Mouse (Mus musculus) layer of hippocampus, adult 9-10 months (tissue): ENCODE results near the gene Map2k2.
A peak's percentile ranks its signal among the peaks of the same experiment; 100 is the strongest.
"Not testable (repeated sequence)": the region's sequence is repeated elsewhere in the genome, so short reads cannot be mapped to it uniquely, and the experiment has no call there.

ENCODE experiments used
- DNase-seq: peaks from one replicate; pipeline ENCODE4 v3.0.0; 2022; ENCODE audit warnings: low spot score

Map2k2 gene

DNA sequence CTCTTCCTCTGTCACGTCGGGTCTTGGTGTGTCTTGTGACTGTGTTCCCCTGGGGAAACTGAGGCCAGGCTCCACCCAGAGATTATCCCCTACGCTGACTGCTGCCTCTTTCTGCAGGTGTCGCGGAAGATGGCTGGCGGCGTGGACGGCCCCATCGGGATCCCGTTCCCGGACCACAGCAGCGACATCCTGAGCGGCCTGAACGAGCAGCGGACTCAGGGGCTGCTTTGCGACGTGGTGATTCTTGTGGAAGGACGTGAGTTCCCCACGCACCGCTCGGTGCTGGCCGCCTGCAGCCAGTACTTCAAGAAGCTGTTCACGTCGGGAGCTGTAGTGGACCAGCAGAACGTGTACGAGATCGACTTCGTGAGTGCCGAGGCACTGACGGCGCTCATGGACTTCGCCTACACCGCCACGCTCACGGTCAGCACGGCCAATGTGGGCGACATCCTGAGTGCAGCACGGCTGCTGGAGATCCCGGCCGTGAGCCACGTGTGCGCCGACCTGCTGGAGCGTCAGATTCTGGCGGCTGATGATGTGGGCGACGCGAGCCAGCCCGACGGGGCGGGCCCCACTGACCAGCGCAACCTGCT is 38.2 kb downstream of the Map2k2 start:
- DNase-seq, result no peak

DNA sequence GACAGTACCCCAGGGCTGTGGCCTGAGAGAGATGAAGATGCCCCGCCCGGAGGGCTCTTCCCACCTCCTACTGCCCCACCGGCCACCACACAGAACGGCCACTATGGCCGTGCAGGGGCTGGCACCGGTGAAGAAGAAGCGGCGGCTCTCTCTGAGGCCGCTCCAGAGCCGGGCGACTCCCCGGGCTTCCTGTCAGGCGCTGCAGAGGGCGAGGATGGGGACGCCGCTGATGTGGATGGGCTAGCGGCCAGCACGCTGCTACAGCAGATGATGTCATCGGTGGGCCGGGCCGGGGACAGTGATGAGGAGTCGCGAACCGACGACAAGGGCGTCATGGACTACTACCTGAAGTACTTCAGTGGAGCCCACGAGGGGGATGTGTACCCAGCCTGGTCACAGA is 39.0 kb downstream of the Map2k2 start:
- DNase-seq, result no peak

DNA sequence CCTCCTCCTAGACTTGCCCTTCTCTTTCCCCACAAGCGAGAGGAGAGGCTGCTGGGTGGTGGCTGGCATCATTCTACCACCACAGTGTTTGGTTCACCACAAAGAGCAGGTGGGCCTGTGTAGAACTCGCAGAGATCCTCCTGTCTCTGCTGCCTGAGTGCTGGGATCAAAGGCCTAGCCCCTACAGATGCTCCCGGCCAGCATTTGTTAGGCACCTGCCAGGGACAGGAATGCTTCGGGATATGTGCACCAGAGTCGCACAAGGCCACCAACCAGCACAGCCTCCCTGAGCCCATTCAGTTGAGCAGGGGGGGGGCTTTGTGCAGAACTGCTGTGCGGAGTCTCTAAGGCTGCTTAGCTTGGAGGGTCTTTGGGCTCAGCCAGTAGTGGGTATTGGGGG is 39.6 kb downstream of the Map2k2 start:
- no peak for DNase-seq

GRCm38 (mm10) chr10:81145778-81146177 is 40.1 kb downstream of the Map2k2 start:
- DNase-seq, result no peak

DNA sequence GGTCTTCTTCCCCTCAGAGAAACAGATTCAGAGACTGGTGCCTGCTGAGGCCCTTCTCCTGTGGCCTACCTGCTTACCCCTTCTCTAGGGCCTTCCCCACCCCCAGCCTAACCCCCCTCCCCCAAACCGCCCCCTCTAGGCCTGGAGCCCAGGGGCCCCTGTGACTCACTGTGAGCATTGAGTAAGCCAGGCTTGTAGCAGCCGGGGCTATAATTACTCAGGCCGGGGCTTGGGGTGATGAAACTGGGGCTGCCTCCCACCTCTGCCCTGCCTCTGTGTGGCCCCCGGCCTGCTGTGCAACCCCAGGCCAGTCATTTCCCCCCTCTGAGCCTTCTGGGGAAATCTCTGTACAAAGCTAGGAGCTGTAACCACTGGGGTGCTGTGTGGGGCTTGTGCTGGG is 40.6 kb downstream of the Map2k2 start:
- no peak for DNase-seq

GRCm38 (mm10) chr10:81151261-81151660 is 45.5 kb downstream of the Map2k2 start:
- DNase-seq, result no peak

GRCm38 (mm10) chr10:81152609-81153008 is 46.9 kb downstream of the Map2k2 start:
- no peak for DNase-seq

DNA sequence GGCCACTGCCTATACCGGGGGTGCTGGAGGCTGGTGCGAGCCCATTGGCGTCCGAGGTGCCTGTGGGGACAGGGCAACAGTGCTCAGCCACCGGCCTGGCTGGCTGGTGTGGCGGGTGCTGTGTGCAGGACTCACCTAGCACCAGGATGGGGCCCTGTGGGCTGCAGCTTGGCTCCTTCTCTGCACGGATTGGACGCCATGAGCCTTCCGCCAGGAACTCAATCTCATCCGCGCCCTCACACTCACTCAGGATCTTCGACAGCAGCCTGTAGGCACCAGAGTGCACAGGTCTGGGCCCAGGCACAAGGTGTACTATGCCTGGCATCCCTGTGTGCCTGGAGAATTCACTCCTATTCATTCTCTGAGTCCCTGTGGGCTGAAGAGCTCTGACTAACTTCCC is 48.6 kb downstream of the Map2k2 start:
- DNase-seq, result no peak

- no peak for DNase-seq
Measured at GRCm38 (mm10) chr10:81154736-81155135, 49.0 kb downstream of the Map2k2 start.

DNA sequence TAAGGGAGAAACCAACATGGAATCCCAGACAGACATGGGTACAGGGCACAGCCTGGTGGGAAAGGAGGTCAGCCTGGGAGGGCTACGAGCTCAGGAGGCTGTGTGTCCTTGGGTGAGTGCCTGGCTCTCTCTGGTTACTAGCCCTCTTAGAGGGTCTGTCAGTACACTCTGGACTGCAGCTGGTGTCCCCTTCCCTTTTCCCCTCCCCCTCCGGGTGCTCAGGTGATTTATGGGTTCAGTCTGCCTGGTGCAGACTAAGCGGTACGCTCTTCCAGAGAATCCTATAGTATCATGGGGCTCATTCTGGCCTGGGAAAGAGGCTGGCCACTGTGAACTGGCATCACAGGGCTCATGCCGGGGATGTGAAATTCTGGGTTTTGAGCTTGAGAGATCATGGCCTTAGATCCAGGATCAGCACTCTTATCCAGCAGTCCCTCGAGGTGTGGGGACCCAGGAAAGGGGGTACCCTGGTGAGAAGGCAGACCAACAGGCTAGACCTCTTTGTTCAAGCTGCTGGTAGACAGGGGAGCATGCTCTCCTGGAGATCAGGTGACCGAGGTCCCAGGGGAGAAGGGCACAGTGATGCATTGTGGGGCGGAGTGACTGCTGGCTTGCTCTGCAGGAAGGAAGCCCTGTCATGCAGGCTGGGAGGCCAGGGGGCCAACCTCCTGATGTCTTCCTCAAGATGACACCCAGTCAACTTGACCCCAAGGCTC is 56.0 kb downstream of the Map2k2 start:
- no peak for DNase-seq

DNA sequence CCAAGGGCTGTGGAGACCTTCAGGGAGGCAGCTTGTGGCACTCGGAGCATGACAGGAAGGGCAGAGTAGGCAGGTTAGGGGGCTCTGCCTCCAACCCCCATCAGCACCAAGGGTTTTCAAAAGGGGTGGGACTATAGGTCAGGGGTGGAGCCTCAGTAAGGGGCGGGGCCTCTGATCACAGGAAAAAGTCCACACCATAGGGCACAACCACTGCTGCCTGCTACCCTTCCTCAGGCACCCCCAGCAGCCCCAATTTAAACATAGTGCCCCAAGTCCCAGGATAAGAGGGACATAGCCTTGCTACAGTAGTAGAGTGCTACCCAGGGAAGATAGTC is 56.6 kb downstream of the Map2k2 start:
- no peak for DNase-seq

GRCm38 (mm10) chr10:81165118-81165517 is 59.4 kb downstream of the Map2k2 start:
- no peak for DNase-seq

DNA sequence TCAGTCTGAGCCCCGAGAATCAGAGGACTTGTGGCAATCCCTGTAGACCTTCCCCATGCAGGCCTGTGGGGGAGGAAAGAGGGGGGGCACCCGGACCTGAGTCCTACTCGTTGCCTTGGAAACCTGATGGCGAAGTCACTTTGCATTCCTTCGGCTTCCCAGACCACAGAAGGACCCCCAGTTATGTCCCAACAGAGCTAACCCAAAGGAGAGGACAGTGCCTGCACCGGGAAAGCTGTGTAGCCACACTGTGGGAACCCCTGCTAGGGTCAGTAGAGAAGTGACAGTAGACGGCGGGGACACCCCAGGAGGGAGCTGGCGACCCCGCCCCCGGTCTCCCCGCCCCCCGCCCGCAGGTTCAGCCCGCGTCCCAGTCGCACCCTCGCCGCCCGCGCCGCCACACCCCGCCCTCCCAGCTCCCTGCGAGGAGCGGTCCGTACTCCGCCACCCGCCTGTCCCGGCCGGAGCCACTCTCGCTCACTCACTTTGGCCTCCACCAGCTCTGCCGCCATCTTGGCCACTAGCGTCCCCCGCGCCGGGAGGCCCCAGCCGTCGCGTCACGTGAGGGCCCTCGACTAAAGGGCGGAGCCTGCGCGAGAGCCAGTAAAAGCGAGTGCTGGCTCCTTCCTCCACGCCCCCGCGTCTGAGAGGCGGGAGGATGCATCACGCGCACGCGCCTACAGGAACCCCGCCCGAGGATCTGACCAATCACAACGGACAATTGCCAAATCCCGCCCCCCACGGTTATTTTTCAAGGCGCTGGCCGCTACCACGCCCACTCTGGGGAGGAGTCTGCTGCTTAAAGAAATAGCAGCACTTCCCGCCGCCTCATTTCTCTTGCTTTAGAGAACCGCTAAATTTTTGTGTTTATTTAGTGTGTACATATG is 61.7 kb downstream of the Map2k2 start, which contains the start of gene Pias4:
Gene Pias4, minus strand, starts transcription at position 724 of the 887 bp plus-strand sequence.
- peak; percentile 99 for DNase-seq

- no peak for DNase-seq
Measured at GRCm38 (mm10) chr10:81168087-81168431, 62.3 kb downstream of the Map2k2 start.

DNA sequence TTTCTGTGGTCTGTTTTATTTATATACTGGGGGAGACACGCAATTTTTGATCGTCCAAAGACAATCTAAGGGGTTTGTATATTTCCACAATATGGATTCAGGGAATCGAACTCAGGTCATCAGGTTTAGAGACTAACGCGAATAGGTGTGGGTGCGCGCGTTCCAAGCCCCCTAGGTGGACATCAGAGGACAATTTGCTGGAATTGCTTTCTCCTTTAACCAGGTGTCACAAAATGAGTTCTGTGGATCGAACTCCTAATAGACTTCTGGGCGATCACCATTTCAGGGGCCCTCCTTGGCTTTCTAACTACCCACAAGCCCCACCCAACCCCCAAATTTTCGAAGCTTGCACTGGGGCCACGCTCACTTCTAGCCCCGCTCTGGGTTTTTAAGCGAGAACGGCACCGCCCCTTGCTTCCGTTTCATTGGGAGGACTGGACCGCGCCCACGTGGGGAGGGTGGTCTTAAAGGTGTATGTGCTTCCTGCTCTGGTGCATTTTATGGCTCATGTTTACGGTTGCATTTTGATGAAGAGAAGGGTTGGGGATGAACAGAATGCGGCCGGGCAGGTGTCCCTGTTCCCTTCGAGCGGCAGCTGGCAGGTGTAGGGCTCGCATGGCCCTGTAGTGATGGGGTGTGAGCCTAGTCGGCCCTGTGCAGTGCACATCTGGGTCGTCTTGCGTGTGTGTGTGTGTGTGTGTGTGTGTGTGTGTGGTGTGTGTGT is 63.0 kb downstream of the Map2k2 start:
- no peak for DNase-seq

- DNase-seq, result not testable (repeated sequence)
Measured at GRCm38 (mm10) chr10:81169411-81169900, 63.7 kb downstream of the Map2k2 start.

DNA sequence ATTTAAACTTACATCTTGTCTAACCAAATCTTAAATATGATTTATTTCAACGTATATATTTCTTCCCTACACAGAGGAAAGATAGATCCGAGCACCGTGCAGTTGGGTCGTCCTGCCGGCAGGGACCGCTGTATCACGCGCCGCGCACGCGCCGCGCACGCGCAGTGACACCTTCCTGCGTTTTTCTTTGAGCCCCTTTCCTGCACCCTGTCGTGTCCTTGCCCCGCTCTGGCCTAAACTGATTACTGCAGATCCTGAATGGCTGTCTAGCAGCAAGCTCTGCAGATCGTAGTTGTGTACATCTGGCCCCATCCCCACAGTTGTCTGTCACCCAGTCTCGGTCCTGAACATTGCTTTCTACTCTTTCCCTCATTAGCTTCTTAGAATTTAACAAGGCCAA is 67.4 kb downstream of the Map2k2 start:
- no peak for DNase-seq

DNA sequence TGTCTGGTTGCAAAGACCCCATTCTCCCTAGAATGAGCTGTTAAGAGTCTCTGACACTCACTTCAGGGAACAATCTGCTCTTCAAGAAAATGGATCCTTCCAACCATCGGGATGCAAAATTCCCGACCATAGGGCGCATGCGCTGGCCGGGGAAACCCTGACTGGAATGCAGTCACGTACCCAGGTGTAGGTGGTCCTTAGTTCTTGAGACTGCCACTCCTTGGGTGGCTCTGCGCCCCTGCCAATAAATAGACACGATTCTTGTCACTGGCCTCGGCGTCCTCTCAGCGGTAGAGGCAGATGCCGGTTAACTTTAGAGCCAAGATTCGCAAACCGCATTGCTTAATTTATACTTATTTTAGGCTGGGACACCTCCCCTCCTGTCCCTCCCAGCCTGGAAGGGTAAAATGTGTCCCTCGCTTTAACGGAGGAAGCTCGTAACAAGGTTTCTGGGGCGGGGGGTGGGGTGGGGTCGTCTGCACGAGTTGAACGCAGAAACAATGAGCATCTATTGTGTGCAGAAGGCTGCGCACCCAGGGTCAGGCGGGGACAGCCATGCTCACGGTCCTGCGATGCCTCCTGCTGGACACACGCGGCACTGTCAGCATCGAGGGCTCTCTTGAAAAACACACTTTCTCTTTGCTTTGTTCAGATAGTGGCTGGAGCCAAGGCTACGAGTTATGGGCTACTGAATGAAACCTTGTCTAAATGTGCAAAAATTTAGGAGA is 69.1 kb downstream of the Map2k2 start:
- DNase-seq, result peak; percentile 80

DNA sequence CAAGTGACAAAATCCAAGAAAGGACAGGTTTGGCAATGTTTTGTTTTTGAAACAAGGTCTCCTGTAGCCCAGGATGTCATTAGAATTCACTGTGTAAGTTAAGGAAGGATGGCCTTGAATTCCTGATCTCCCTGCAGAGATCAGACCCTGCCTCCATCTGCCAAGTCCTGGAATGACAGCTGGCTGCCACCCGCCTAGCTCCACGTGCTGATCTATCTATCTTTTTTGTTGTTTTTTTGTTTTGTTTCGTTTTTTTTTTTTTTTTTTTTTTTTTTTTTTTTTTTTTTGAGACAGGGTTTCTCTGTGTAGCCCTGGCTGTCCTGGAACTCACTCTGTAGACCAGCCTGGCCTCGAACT is 69.6 kb downstream of the Map2k2 start:
- not testable (repeated sequence) for DNase-seq

DNA sequence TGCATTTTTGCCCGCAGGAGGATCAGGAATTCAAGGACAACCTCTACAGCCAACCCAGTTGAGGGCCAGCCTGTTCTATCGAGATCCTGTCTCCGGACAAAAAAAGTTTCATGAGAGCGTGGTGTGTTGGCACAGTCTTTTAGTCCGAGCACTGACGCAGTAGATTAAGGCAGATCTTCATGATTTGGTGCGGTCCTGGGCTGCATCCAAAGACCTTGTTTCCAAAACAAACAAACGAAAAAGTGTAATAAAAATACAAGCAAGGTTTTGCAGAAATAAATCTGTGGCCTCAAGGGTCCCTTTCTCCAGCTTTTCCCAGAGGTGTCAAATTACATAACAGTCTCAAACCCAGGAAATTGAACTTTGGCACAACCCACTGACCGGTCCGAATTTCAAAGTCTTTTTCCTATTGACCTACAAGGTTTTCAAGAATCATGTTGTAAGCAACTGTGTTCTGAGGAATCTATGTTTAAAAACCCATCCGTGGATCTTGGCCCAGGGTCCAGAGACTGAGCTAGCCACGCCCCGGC is 70.3 kb downstream of the Map2k2 start:
- DNase-seq, result no peak
